Mouse (Mus musculus) heart, postnatal 0 days (tissue): ENCODE data around the gene RPS10-NUDT3.

Experiments used
- CTCF ChIP-seq: IDR thresholded peaks from 2 replicates; pipeline ENCODE4 v1.5.1; 2016; ENCODE audit warnings: antibody characterized with exemption, control low read depth, low read depth
- EP300 ChIP-seq: IDR thresholded peaks from 2 replicates; pipeline ENCODE4 v1.6.1; 2016; ENCODE audit warnings: antibody characterized with exemption, low read depth

DNA sequence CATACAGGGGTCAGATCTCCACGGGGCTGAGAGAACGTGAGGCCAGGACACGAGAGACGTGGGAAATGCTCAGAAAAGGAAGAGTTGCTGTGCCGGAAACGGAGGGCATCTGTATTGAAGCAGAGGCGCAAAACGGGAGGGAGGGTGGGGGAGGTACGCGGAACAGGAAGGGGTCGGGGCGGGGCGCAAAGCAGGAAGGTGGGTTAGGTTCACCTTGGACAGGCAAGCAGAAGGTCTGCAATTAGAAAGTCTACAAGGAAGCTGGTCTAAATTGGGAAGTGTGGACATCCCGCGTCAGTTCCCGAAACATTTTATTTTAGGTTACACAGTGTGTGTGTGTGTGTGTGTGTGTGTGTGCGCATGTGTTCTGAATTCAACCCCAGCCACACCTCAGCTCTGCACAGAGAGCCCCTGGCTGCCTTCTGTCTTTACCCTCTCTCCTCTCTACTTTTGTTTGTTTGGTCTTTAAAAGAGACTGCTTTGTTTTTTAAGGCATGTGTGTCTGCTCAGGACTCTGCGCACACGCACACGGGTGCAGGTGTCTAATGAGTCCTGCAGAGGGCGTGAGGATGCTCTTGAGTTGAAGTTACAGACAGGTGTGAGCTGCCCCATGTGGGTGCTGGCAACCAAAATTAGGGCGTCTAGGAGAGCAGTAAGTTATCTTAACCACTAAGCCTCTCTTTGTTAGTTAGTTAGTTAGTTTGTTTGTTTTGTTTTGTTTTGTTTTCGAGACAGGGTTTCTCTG is 17.2 kb upstream of the RPS10-NUDT3 start:
- TF ChIP-seq CTCF (no peak), EP300 (no peak)
